Mouse (Mus musculus): Measurements from ENCODE around the gene Zfp667.
"Not testable (repeated sequence)": the region's sequence is repeated elsewhere in the genome, so short reads cannot be mapped to it uniquely, and the experiment has no call there.

Gene Zfp667

DNA sequence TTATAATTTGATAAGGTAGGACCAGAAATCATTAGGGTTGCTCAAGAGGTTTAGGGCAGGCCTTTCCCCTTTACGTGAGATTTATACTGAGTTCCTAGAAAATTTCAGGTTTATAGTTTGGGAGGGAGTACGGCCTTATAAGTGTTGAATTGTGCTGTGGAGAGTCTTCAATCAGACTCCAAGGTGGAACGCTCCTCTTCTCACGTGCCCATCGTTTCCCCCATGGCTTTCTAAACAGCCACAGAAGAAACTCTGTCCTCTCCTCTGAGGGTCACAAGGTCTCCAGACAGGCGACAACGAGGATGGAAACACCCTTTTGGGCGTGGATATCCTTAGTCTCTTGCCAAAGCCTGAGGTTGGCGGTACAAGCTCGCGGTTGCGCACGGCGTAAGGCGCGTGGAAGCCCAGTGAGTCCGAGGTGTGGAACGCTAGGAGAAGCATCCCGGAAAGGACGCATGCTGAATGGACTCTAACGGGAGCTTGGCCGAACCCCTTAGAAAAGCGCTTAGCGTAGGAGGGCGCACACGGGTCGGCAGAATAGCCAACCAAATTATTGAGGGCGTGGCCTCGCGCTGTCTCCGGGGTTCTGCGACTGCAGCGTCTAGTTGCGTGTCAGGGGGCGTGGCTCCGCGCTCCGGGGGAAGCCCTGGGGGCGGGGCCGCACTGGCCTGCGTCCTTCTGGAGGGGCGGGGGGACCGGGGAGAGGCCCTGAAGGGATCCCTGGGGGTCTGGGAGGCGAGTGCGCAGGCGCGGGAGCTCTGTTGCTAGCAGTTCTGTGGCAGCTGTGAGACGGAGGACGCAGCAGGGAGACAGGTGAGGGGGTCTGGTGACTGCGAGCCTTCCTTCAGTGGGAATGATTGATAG lies at the start of gene Zfp667:
Zfp667 (plus strand) TSS at position 738 of the 864 bp plus-strand sequence.
- DNase-seq (ENCODE audit: low read depth, low spot score): peak; percentile 100
- H3K27me3 ChIP-seq (ENCODE audit: control insufficient read depth, insufficient read depth, low read length, poor library complexity, severe bottlenecking): no peaks in the 10 kb centered on the region

DNA sequence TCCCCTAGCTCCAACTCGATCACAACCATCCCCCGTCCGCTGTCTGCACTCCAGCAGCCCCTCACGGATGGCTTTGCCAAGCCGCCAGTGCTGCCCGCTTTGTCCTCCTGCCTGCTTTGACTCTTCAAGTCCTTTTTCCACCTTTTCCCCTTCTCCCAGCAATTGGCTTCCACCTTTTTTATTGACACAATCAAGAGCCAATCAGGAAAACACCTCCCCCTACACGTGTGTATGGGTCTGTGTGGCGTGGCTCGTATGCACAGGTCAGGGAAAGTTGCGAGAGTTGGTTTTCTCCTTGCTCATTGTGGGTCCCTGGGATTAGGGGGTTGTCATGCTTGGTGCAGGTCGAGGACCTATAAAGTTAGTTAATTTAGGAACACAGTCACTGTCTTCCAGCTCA lies 46.6 kb upstream of the Zfp667 start:
- Histone ChIP-seq H3K27me3 (ENCODE audit: control insufficient read depth, insufficient read depth, low read length, poor library complexity, severe bottlenecking) (no peaks in the 10 kb centered on the region), H3K36me3 (ENCODE audit: control insufficient read depth, insufficient read depth, low read length, poor library complexity, severe bottlenecking) (no peaks in the 10 kb centered on the region)
- no peak for DNase-seq (ENCODE audit: low read depth, low spot score)

More for the DNA sequence above, at the start of gene Zfp667:
- no peaks in the 10 kb centered on the region for H3K36me3 ChIP-seq (ENCODE audit: control insufficient read depth, insufficient read depth, low read length, poor library complexity, severe bottlenecking)

DNA sequence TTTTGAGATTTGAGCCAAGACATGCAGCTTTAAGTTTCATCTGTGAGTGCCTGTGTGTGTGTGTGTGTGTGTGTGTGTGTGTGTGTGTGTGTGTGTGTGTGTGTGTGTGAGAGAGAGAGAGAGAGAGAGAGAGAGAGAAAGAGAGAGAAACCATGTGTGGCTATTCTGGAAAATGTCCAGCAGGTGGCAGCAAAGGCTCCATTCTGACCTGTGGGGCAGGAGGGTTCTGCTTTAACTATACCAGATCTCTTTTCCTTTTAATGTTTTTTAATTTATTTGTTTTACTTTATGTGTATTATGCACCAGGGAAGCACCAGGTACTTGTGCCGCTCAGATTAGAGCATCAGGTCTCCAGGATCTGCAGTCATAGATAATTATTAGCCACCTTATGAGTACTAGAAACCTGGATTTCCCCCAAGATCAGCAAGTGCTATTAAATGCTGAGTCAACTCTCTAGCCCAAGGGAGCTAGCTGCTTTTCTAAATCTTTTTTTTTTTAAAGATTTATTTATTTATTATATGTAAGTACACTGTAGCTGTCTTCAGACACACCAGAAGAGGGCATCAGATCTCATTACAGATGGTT lies 45.4 kb upstream of the Zfp667 start:
- not testable (repeated sequence) for H3K36me3 ChIP-seq (ENCODE audit: control insufficient read depth, insufficient read depth, low read length, poor library complexity, severe bottlenecking); H3K27me3 ChIP-seq (ENCODE audit: control insufficient read depth, insufficient read depth, low read length, poor library complexity, severe bottlenecking)
- DNase-seq (ENCODE audit: low read depth, low spot score): peak; percentile 76

DNA sequence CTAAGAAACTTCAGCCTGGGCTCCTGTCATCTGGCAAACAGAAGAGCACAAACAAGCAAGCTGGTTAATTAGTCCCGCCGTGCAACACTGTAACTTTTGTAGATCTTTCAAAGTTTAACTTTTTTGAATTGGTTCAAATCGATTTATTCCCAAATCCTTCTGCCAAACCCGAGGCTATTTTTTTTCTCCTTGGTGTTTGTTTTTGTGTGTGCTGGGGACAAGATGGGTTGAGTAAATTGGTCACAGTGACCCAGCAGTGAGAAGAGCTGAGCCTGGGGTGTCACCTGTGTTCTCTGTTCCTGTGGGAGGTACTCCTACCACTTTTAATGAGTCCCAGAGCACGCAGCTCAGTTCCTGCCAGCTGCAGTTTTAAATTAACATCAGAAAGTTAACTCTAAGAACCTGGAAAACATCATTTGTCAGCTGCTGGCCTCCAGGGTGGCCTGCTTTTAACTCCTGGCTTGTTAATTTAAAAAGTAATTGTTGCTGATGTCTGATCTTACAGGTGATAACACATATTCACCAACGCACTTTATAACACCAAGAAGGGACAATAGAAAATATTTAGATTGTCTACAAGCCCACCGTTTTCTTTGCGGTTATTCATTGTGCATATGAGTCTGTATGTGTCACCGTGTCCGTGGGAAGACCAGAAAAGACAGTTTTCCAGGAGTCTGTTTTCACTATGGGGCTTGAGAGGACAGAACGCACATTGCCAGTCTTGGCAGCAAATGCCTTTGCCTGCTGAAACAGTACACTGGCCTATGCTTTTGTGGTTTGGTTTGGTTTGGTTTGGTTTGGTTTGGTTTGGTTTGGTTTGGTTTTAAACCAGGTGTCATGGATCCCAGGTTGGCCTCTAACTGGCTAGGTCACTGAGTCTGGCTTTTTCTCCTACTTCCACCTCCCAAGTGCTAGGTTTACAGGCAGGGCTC lies 41.8 kb upstream of the Zfp667 start:
- no peaks in the 10 kb centered on the region for H3K27me3 ChIP-seq (ENCODE audit: control insufficient read depth, insufficient read depth, low read length, poor library complexity, severe bottlenecking)
- no peak for DNase-seq (ENCODE audit: low read depth, low spot score)
- no peaks in the 10 kb centered on the region for H3K36me3 ChIP-seq (ENCODE audit: control insufficient read depth, insufficient read depth, low read length, poor library complexity, severe bottlenecking)

GRCm38 (mm10) chr7:6252410-6252809 lies 34.0 kb upstream of the Zfp667 start, which contains the start of gene Epp13:
Gene Epp13 (plus strand): TSS chr7:6252710.
- DNase-seq (ENCODE audit: low read depth, low spot score): no peak
- H3K36me3 ChIP-seq (ENCODE audit: control insufficient read depth, insufficient read depth, low read length, poor library complexity, severe bottlenecking): no peaks in the 10 kb centered on the region
- no peaks in the 10 kb centered on the region for H3K27me3 ChIP-seq (ENCODE audit: control insufficient read depth, insufficient read depth, low read length, poor library complexity, severe bottlenecking)

GRCm38 (mm10) chr7:6254451-6254850 lies 31.9 kb upstream of the Zfp667 start:
- H3K27me3 ChIP-seq (ENCODE audit: control insufficient read depth, insufficient read depth, low read length, poor library complexity, severe bottlenecking): no peaks in the 10 kb centered on the region
- no peak for DNase-seq (ENCODE audit: low read depth, low spot score)
- H3K36me3 ChIP-seq (ENCODE audit: control insufficient read depth, insufficient read depth, low read length, poor library complexity, severe bottlenecking): no peaks in the 10 kb centered on the region

DNA sequence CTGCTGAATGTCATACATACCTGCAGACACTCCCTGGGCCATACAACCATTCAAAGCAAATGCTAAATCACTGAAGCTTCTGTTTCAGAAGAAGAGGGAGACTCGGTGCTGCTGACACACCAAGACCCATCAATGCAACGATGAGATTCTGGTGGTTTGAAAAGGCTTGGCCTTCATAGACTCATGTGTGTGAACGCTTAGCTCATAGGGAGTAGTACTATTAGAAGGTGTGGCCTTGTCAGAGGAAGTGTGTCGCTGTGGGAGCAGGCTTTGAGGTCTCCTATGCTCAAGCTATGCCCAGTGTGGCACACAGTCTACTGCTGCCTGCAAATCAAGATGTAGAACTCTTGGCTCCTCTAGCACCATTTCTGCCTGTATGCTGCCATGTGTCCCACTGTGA lies 29.0 kb upstream of the Zfp667 start:
- no peaks in the 10 kb centered on the region for H3K36me3 ChIP-seq (ENCODE audit: control insufficient read depth, insufficient read depth, low read length, poor library complexity, severe bottlenecking)
- H3K27me3 ChIP-seq (ENCODE audit: control insufficient read depth, insufficient read depth, low read length, poor library complexity, severe bottlenecking): no peaks in the 10 kb centered on the region
- DNase-seq (ENCODE audit: low read depth, low spot score): no peak

DNA sequence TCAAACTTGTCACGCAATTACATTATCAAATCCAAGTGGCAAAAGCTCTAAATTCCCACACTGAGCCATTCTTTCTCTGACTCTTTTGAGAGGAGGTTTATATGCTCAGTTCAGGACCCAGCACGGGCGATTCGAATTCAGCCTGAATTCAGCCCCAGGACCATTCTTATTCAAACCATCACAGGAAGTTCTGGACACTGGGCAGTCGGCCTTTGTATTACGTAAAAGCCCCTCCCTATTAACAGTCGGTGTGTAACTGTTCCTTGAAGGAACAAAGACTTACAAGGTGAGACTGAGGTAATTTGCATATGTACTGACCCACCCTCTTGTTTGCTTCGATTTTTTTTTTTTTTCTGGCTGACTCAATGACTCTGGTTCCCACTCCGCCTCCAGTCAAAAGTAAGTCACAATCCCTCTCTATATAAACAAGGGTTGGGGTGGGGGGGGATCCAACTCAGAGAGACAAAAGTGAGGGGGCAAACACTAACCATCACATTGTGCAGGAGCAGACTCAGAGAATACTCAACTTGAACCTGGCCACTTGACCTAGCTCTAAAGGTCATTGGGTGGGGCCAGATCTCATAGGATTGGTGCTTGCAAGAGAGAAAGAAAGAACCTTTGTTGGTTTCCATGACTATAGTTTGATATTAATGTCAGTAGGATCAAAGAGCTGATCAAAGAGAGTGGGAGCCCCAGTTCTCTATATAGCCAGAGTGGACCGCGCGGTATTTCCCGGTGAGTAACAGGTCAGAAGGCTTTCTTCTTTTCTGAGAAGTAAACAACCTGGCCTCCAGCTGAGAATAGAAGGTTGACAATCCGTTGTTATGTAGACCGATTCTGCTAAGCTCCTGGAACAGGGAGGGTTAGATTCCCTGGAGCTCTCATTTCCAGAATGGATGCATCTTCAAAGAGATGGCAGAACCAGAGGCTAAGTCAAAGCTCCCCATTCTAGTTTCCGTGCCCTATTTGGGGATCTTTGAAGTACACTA lies 27.9 kb upstream of the Zfp667 start:
- no peak for DNase-seq (ENCODE audit: low read depth, low spot score)
- Histone ChIP-seq H3K36me3 (ENCODE audit: control insufficient read depth, insufficient read depth, low read length, poor library complexity, severe bottlenecking) (no peaks in the 10 kb centered on the region), H3K27me3 (ENCODE audit: control insufficient read depth, insufficient read depth, low read length, poor library complexity, severe bottlenecking) (no peaks in the 10 kb centered on the region)

GRCm38 (mm10) chr7:6260004-6260403 lies 26.4 kb upstream of the Zfp667 start:
- H3K27me3 ChIP-seq (ENCODE audit: control insufficient read depth, insufficient read depth, low read length, poor library complexity, severe bottlenecking); H3K36me3 ChIP-seq (ENCODE audit: control insufficient read depth, insufficient read depth, low read length, poor library complexity, severe bottlenecking); DNase-seq (ENCODE audit: low read depth, low spot score): not testable (repeated sequence)

- DNase-seq (ENCODE audit: low read depth, low spot score): no peak
- H3K27me3 ChIP-seq (ENCODE audit: control insufficient read depth, insufficient read depth, low read length, poor library complexity, severe bottlenecking): no peaks in the 10 kb centered on the region
- no peaks in the 10 kb centered on the region for H3K36me3 ChIP-seq (ENCODE audit: control insufficient read depth, insufficient read depth, low read length, poor library complexity, severe bottlenecking)
These were observed 24.3 kb upstream of the Zfp667 start for GRCm38 (mm10) chr7:6262120-6262519.

DNA sequence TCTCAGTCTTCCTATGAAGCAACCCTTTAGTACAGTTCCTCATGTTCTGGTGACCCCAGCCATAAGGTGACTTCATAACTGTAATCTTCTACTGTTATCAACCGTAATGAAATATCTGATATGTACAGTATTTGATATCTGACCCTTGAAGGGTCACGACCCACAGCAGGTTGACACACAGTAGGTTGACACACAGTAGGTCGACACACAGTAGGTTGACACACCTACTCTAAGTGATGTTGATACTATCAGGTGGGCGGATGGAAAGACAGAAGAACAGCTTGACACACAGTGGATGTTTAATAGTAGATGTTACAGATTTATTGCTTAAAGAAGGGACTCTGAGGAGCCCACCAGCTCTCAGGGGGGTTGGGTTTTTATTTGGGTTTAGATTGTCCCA lies 23.4 kb upstream of the Zfp667 start:
- H3K27me3 ChIP-seq (ENCODE audit: control insufficient read depth, insufficient read depth, low read length, poor library complexity, severe bottlenecking): no peaks in the 10 kb centered on the region
- no peaks in the 10 kb centered on the region for H3K36me3 ChIP-seq (ENCODE audit: control insufficient read depth, insufficient read depth, low read length, poor library complexity, severe bottlenecking)
- no peak for DNase-seq (ENCODE audit: low read depth, low spot score)

DNA sequence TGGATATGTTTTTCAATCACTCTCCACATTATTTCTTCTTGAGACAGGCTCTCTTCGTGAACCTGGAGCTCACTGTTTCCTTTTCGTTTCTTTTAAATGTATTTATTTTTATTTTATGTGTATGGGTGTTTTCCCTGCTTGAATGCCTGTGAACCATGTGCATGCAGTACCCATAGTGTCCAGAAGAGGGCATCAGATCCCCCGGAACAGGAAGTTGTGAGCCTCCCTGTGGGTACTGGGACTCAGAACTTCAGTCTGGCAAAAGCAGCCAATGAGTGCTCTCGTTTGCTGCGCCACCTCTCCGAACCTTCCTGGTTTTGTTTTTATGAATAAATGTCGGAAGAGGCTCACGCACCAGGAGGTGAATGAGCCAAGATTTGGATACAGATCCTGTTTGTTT lies 20.7 kb upstream of the Zfp667 start:
- Histone ChIP-seq H3K27me3 (ENCODE audit: control insufficient read depth, insufficient read depth, low read length, poor library complexity, severe bottlenecking) (no peaks in the 10 kb centered on the region), H3K36me3 (ENCODE audit: control insufficient read depth, insufficient read depth, low read length, poor library complexity, severe bottlenecking) (no peaks in the 10 kb centered on the region)
- DNase-seq (ENCODE audit: low read depth, low spot score): peak; percentile 68

DNA sequence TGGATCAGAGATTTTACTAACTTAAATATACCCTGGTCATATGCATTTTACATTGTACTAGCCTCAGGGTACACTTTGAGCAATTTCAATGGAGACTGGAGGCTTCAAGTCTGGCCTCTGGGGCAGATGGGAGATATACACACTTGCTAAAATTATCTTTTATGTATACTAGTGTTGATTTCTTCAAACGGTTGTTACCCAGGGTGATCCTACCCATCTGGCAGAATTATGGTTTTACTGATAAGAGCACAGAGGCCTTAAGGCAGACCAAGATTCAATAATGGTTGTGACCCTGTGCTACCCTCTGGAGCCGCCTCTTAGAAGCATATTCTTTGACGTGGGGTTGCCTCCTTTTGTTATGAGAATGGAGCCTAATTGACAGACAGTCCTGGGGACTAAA lies 8.5 kb upstream of the Zfp667 start:
- no peak for DNase-seq (ENCODE audit: low read depth, low spot score)
- Histone ChIP-seq H3K27me3 (ENCODE audit: control insufficient read depth, insufficient read depth, low read length, poor library complexity, severe bottlenecking) (no peaks in the 10 kb centered on the region), H3K36me3 (ENCODE audit: control insufficient read depth, insufficient read depth, low read length, poor library complexity, severe bottlenecking) (no peaks in the 10 kb centered on the region)

DNA sequence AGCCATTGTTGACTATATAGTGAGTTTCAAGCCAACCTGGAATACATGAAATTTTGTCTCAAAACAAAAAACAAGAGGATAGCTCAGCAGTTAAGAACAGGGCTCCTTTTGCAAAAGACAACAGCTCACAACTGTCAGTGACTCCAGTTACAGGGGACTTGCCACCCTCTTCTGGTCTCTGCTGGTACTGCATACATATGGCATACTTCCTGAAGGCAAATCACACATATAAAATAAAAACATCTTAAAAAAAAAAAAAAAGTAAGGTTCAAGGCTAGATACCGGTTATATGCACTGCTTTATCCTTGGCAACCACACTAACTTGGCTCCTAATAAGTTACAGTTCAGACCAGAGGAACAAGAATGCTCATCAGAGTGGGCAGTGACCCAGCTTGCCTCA lies 3.6 kb upstream of the Zfp667 start:
- Histone ChIP-seq H3K27me3 (ENCODE audit: control insufficient read depth, insufficient read depth, low read length, poor library complexity, severe bottlenecking) (no peaks in the 10 kb centered on the region), H3K36me3 (ENCODE audit: control insufficient read depth, insufficient read depth, low read length, poor library complexity, severe bottlenecking) (no peaks in the 10 kb centered on the region)
- DNase-seq (ENCODE audit: low read depth, low spot score): peak; percentile 93

Data from splenic B cell, adult 2 months (primary cell).